Mouse (Mus musculus) neural tube, embryonic 12.5 days (tissue): ENCODE results near the gene Crtap. TPM values are rescaled to one million over a fixed set of nuclear protein-coding genes. Genes with fewer than 3 reads are reported as not detected.
"Not testable (repeated sequence)": the region's sequence is repeated elsewhere in the genome, so short reads cannot be mapped to it uniquely, and the experiment has no call there.

Experiments used
- ATAC-seq: fragments of 200-750 bp; cut with Nextera tagmentation; 2 replicates; pipeline ENCODE4 v1.8.0; 2017; ENCODE audit warnings: low read depth, mild to moderate bottlenecking, moderate TSS enrichment, moderate library complexity; ENCODE audit not compliant: low FRiP score
- H3K27ac ChIP-seq: fragments of 300-500 bp; sonication (generic); 2 replicates; pipeline ENCODE4 v1.5.1; 2016
- H3K27me3 ChIP-seq: fragments of 300-500 bp; sonication (generic); replicated peaks from 2 replicates; pipeline ENCODE4 v1.6.1; 2016; ENCODE audit warnings: mild to moderate bottlenecking
- H3K36me3 ChIP-seq: fragments of 300-500 bp; sonication (generic); 2 replicates; pipeline ENCODE4 v1.6.1; 2016; ENCODE audit warnings: mild to moderate bottlenecking
- H3K4me1 ChIP-seq: fragments of 300-500 bp; sonication (generic); 2 replicates; pipeline ENCODE4 v1.6.1; 2016
- H3K4me2 ChIP-seq: fragments of 300-500 bp; sonication (generic); replicated peaks from 2 replicates; pipeline ENCODE4 v1.6.1; 2016; ENCODE audit warnings: mild to moderate bottlenecking
- H3K4me3 ChIP-seq: fragments of 300-500 bp; sonication (generic); 2 replicates; pipeline ENCODE4 v1.5.1; 2016
- H3K9ac ChIP-seq: fragments of 300-500 bp; sonication (generic); 2 replicates; pipeline ENCODE4 v1.6.1; 2016; ENCODE audit warnings: mild to moderate bottlenecking
- H3K9me3 ChIP-seq: fragments of 300-500 bp; sonication (generic); 2 replicates; pipeline ENCODE4 v1.6.1; 2016; ENCODE audit warnings: mild to moderate bottlenecking
- WGBS: fragments of 180-500 bp; shearing (Covaris S2); methylation state at CpG from one replicate; pipeline ENCODE4 v1.1.7; 2016; 5-methylcytosine and 5-hydroxymethylcytosine counted together
- polyA plus RNA-seq: library from polyadenylated mRNA; unstranded; fragments of >200 nt; fragmentation: Nextera tagmentation; extraction: Ambion mirVana; gene quantifications from 2 replicates; pipeline ENCODE4 v1.2.1, GENCODE M21; 2016

Gene Crtap
- polyA plus RNA-seq, 1 experiment from 2014 or later = 41.3 TPM

GRCm38 (mm10) chr9:114394136-114394535 is 3.7 kb upstream of the Crtap start:
- H3K36me3 ChIP-seq, H3K4me1 ChIP-seq, H3K4me3 ChIP-seq, H3K9me3 ChIP-seq, H3K4me2 ChIP-seq, H3K9ac ChIP-seq, H3K27ac ChIP-seq, H3K27me3 ChIP-seq, ATAC-seq: not testable (repeated sequence)
- 68% methylated on average over 6 of the region's 6 CpGs for WGBS

DNA sequence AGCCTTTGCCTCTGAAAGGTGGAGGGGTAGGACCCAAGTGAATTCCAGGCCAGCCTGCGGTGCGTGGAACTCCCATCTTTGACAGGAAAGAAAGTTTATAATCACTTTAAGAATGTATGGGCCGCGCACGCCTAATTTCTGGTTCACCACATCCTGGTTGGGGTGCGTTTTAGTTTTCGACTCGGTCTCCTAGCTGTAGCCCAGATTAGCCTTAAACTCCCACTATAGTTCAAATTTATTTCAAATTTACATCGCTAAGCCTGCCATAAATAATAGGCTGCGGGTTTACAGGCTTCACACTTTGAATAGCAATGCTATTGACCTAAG is 237 bp upstream of the Crtap start:
- H3K4me2 ChIP-seq = peak overlapping the region; percentile 94
- peak overlapping the region; percentile 69 for H3K4me3 ChIP-seq
- peaks cover 3% of the 10 kb centered on the region; the same call in 1 of the 2 replicates for H3K9me3 ChIP-seq
- peak overlapping the region; percentile 81 for H3K9ac ChIP-seq
- H3K27ac ChIP-seq = no peak overlapping the region
- H3K36me3 ChIP-seq = no peaks in the 10 kb centered on the region
- WGBS = 3% methylated on average over 10 of the region's 10 CpGs
- ATAC-seq = no peak
- H3K4me1 ChIP-seq = no peaks in the 10 kb centered on the region; the same call in 1 of the 2 replicates
- no peaks in the 10 kb centered on the region; the same call in 1 of the 2 replicates for H3K27me3 ChIP-seq

GRCm38 (mm10) chr9:114389371-114389904 is 1.0 kb downstream of the Crtap start:
- H3K4me3 ChIP-seq = peak overlapping the region; percentile 69; the same call in 1 of the 2 replicates
- H3K36me3 ChIP-seq = no peaks in the 10 kb centered on the region
- H3K4me1 ChIP-seq = no peaks in the 10 kb centered on the region; the same call in 1 of the 2 replicates
- H3K27ac ChIP-seq = no peak overlapping the region
- H3K4me2 ChIP-seq = peak overlapping the region; percentile 94
- peaks cover 3% of the 10 kb centered on the region; the same call in 1 of the 2 replicates for H3K9me3 ChIP-seq
- no peaks in the 10 kb centered on the region; the same call in 1 of the 2 replicates for H3K27me3 ChIP-seq
- 77% methylated on average over 8 of the region's 8 CpGs for WGBS
- H3K9ac ChIP-seq = peak overlapping the region; percentile 81; the same call in 1 of the 2 replicates
- ATAC-seq = peak; percentile 38

GRCm38 (mm10) chr9:114388701-114389370 is 1.6 kb downstream of the Crtap start:
- no peaks in the 10 kb centered on the region; the same call in 1 of the 2 replicates for H3K4me1 ChIP-seq
- no peak overlapping the region for H3K27ac ChIP-seq
- H3K27me3 ChIP-seq = no peaks in the 10 kb centered on the region; the same call in 1 of the 2 replicates
- H3K36me3 ChIP-seq = no peaks in the 10 kb centered on the region
- no peak overlapping the region for H3K4me2 ChIP-seq
- WGBS = 89% methylated on average over 3 of the region's 3 CpGs
- H3K9ac ChIP-seq = no peak overlapping the region
- H3K9me3 ChIP-seq = peaks cover 3% of the 10 kb centered on the region; the same call in 1 of the 2 replicates
- H3K4me3 ChIP-seq = no peak overlapping the region
- ATAC-seq = no peak

DNA sequence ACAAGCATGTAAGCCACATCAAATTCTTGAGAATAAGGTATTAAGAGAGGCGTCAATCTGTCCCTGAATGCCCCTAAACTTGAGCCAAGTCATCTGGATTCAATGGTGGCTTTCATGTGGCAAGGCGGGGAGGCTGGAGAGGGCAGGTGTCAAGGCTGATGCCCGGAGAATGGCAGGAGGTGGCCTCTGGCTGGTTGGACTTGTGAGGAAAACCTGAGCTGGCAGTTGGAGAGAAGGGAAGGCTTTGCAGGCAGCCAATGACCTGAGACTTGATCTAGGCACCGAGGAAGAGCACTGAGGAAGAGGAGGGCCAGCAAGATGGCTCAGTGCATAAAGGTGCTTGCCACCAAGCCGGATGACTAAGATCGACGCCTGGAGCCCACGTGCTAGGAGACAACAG is 2.2 kb downstream of the Crtap start:
- 94% methylated on average over 8 of the region's 8 CpGs for WGBS
- no peak overlapping the region for H3K4me2 ChIP-seq

DNA sequence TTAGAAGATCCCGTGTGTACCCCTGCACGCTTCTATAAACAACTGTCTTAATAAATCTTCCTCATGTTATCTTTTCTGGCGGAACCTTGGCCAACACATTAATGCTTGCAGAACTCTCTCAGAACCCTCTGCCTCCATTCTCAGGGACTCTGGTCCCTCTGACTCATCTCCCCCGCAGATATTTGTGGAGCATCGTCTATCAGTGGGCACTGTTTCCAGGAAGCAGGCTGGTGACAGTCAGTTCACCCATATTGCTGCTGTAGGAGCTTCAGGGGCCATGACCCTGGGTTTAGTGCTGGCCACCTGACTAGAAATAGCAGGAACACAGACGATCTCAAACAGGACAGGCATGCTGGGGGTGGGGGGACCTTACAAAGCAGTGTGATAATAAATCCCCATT is 3.4 kb downstream of the Crtap start:
- Histone ChIP-seq H3K4me1 (no peaks in the 10 kb centered on the region; the same call in 1 of the 2 replicates), H3K27me3 (no peaks in the 10 kb centered on the region; the same call in 1 of the 2 replicates), H3K4me3 (no peak overlapping the region), H3K27ac (no peak overlapping the region), H3K4me2 (no peak overlapping the region), H3K9ac (no peak overlapping the region), H3K9me3 (peaks cover 3% of the 10 kb centered on the region; the same call in 1 of the 2 replicates), H3K36me3 (no peaks in the 10 kb centered on the region)
- ATAC-seq = no peak
- 62% methylated on average over 6 of the region's 6 CpGs for WGBS

More for the DNA sequence above, 2.2 kb downstream of the Crtap start:
- Histone ChIP-seq H3K9me3 (peaks cover 3% of the 10 kb centered on the region; the same call in 1 of the 2 replicates), H3K9ac (no peak overlapping the region), H3K36me3 (no peaks in the 10 kb centered on the region), H3K27me3 (no peaks in the 10 kb centered on the region; the same call in 1 of the 2 replicates), H3K27ac (no peak overlapping the region), H3K4me3 (no peak overlapping the region), H3K4me1 (no peaks in the 10 kb centered on the region; the same call in 1 of the 2 replicates)
- no peak for ATAC-seq

- H3K4me2 ChIP-seq = no peak overlapping the region
- WGBS = 97% methylated on average over 10 of the region's 10 CpGs
- no peaks in the 10 kb centered on the region for H3K36me3 ChIP-seq
- no peaks in the 10 kb centered on the region; the same call in 1 of the 2 replicates for H3K4me1 ChIP-seq
- no peak overlapping the region for H3K9ac ChIP-seq
- no peak overlapping the region for H3K27ac ChIP-seq
- ATAC-seq = no peak
- no peaks in the 10 kb centered on the region for H3K27me3 ChIP-seq
- H3K9me3 ChIP-seq = peaks cover 3% of the 10 kb centered on the region; the same call in 1 of the 2 replicates
- no peak overlapping the region for H3K4me3 ChIP-seq
Observed at GRCm38 (mm10) chr9:114385160-114385559, 5.3 kb downstream of the Crtap start.

- no peak for ATAC-seq
- Histone ChIP-seq H3K27ac (no peak overlapping the region), H3K9me3 (peaks cover 3% of the 10 kb centered on the region; the same call in 1 of the 2 replicates), H3K36me3 (no peaks in the 10 kb centered on the region), H3K4me1 (no peaks in the 10 kb centered on the region), H3K4me2 (no peak overlapping the region), H3K27me3 (no peaks in the 10 kb centered on the region), H3K4me3 (no peak overlapping the region), H3K9ac (no peak overlapping the region)
- 93% methylated on average over 24 of the region's 24 CpGs for WGBS
Observed at GRCm38 (mm10) chr9:114384691-114385090, 5.8 kb downstream of the Crtap start.

- no peaks in the 10 kb centered on the region for H3K9me3 ChIP-seq
- no peak overlapping the region for H3K27ac ChIP-seq
- no peaks in the 10 kb centered on the region for H3K4me1 ChIP-seq
- no peaks in the 10 kb centered on the region for H3K36me3 ChIP-seq
- H3K4me3 ChIP-seq = no peak overlapping the region
- WGBS = 61% methylated on average over 17 of the region's 17 CpGs
- H3K4me2 ChIP-seq = no peak overlapping the region
- ATAC-seq = no peak
- no peaks in the 10 kb centered on the region for H3K27me3 ChIP-seq
- H3K9ac ChIP-seq = no peak overlapping the region
Observed at GRCm38 (mm10) chr9:114382936-114383710, 7.4 kb downstream of the Crtap start.

- Histone ChIP-seq H3K4me2 (no peak overlapping the region), H3K9ac (no peak overlapping the region), H3K4me3 (no peak overlapping the region), H3K27ac (no peak overlapping the region), H3K27me3 (no peaks in the 10 kb centered on the region), H3K9me3 (no peaks in the 10 kb centered on the region), H3K4me1 (no peaks in the 10 kb centered on the region), H3K36me3 (no peaks in the 10 kb centered on the region)
- ATAC-seq = peak; percentile 44; the same call in 1 of the 2 replicates
- WGBS = 68% methylated on average over 17 of the region's 17 CpGs
Observed at GRCm38 (mm10) chr9:114380881-114381733, 9.4 kb downstream of the Crtap start.

- no peaks in the 10 kb centered on the region for H3K36me3 ChIP-seq
- no peak overlapping the region for H3K27ac ChIP-seq
- H3K4me3 ChIP-seq = no peak overlapping the region
- H3K27me3 ChIP-seq = no peaks in the 10 kb centered on the region
- WGBS = 89% methylated on average over 12 of the region's 12 CpGs
- H3K9ac ChIP-seq = no peak overlapping the region
- H3K9me3 ChIP-seq = no peaks in the 10 kb centered on the region
- H3K4me2 ChIP-seq = no peak overlapping the region
- H3K4me1 ChIP-seq = no peaks in the 10 kb centered on the region
- ATAC-seq = no peak
Observed at GRCm38 (mm10) chr9:114379871-114380270, 10.6 kb downstream of the Crtap start.
